Mouse (Mus musculus): Measurements from ENCODE around the gene Cd80. TPM values are rescaled to one million over a fixed set of nuclear protein-coding genes. Genes with fewer than 3 reads are reported as not detected.

The Cd80 gene
- polyA plus RNA-seq, 1 experiment from 2014 or later, result 0.62 TPM

- Histone ChIP-seq H3K4me2 (ENCODE audit: low read depth, low read length) (no peak overlapping the region), H3K9ac (ENCODE audit: low read length) (no peak overlapping the region), H3K27me3 (ENCODE audit: control insufficient read depth, insufficient read depth, low read length) (no peaks in the 10 kb centered on the region), H3K4me1 (ENCODE audit: control insufficient read depth, insufficient read depth, low read length) (no peaks in the 10 kb centered on the region), H3K27ac (ENCODE audit: low read length) (no peak overlapping the region), H3K9me3 (replicated peaks; ENCODE audit: control insufficient read depth, low read length) (no peaks in the 10 kb centered on the region), H3K4me3 (ENCODE audit: low read length) (no peak overlapping the region), H3K36me3 (ENCODE audit: control insufficient read depth, insufficient read depth) (peaks cover 22% of the 10 kb centered on the region)
- ATAC-seq (replicated peaks; ENCODE audit: extremely low read depth, insufficient read depth, low FRiP score), result no peak
- WGBS, result 89% methylated on average over 2 of the region's 2 CpGs
Measured at GRCm38 (mm10) chr16:38510846-38511245, 55.5 kb downstream of the Cd80 start.

GRCm38 (mm10) chr16:38519140-38519539 is 63.8 kb downstream of the Cd80 start:
- Histone ChIP-seq H3K27ac (ENCODE audit: low read length) (no peak overlapping the region), H3K9me3 (replicated peaks; ENCODE audit: control insufficient read depth, low read length) (no peaks in the 10 kb centered on the region), H3K4me1 (ENCODE audit: control insufficient read depth, insufficient read depth, low read length) (peaks cover 10% of the 10 kb centered on the region), H3K4me3 (ENCODE audit: low read length) (no peak overlapping the region), H3K4me2 (ENCODE audit: low read depth, low read length) (no peak overlapping the region), H3K27me3 (ENCODE audit: control insufficient read depth, insufficient read depth, low read length) (no peaks in the 10 kb centered on the region), H3K9ac (ENCODE audit: low read length) (no peak overlapping the region), H3K36me3 (ENCODE audit: control insufficient read depth, insufficient read depth) (peaks cover 16% of the 10 kb centered on the region; the same call in 1 of the 2 replicates)
- WGBS, result 97% methylated on average over 2 of the region's 2 CpGs
- ATAC-seq (replicated peaks; ENCODE audit: extremely low read depth, insufficient read depth, low FRiP score), result no peak

- ATAC-seq (replicated peaks; ENCODE audit: extremely low read depth, insufficient read depth, low FRiP score), result no peak
- H3K4me1 ChIP-seq (ENCODE audit: control insufficient read depth, insufficient read depth, low read length), result peaks cover 10% of the 10 kb centered on the region
Measured at GRCm38 (mm10) chr16:38521211-38521987, 66.0 kb downstream of the Cd80 start.

GRCm38 (mm10) chr16:38522129-38523084 is 67.0 kb downstream of the Cd80 start, which contains the start of gene Timmdc1:
Gene Timmdc1 (minus strand): TSS chr16:38522663.
- no peaks in the 10 kb centered on the region for H3K27me3 ChIP-seq (ENCODE audit: control insufficient read depth, insufficient read depth, low read length)
- H3K9me3 ChIP-seq (replicated peaks; ENCODE audit: control insufficient read depth, low read length), result no peaks in the 10 kb centered on the region
- ATAC-seq (replicated peaks; ENCODE audit: extremely low read depth, insufficient read depth, low FRiP score), result peak; percentile 99
- H3K27ac ChIP-seq (ENCODE audit: low read length), result peak within 1 kb of the TSS; percentile 98
- H3K4me1 ChIP-seq (ENCODE audit: control insufficient read depth, insufficient read depth, low read length), result peaks cover 10% of the 10 kb centered on the region
- peaks cover 19% of the 10 kb centered on the region for H3K36me3 ChIP-seq (ENCODE audit: control insufficient read depth, insufficient read depth)
- H3K4me3 ChIP-seq (ENCODE audit: low read length), result peak within 1 kb of the TSS; percentile 97
- peak within 1 kb of the TSS; percentile 93 for H3K9ac ChIP-seq (ENCODE audit: low read length)
- H3K4me2 ChIP-seq (ENCODE audit: low read depth, low read length), result peak within 1 kb of the TSS; percentile 74
- WGBS, result under 1% methylated on average over 73 of the region's 73 CpGs

More at GRCm38 (mm10) chr16:38521211-38521987, 66.0 kb downstream of the Cd80 start:
- Histone ChIP-seq H3K9me3 (replicated peaks; ENCODE audit: control insufficient read depth, low read length) (no peaks in the 10 kb centered on the region), H3K27ac (ENCODE audit: low read length) (no peak overlapping the region), H3K4me3 (ENCODE audit: low read length) (peak overlapping the region; percentile 97), H3K27me3 (ENCODE audit: control insufficient read depth, insufficient read depth, low read length) (no peaks in the 10 kb centered on the region), H3K4me2 (ENCODE audit: low read depth, low read length) (peak overlapping the region; percentile 74), H3K36me3 (ENCODE audit: control insufficient read depth, insufficient read depth) (peaks cover 22% of the 10 kb centered on the region), H3K9ac (ENCODE audit: low read length) (peak overlapping the region; percentile 93)
- WGBS, result 24% methylated on average over 8 of the region's 8 CpGs

GRCm38 (mm10) chr16:38526264-38526663 is 70.9 kb downstream of the Cd80 start:
- no peak overlapping the region for H3K9ac ChIP-seq (ENCODE audit: low read length)
- H3K9me3 ChIP-seq (replicated peaks; ENCODE audit: control insufficient read depth, low read length), result no peaks in the 10 kb centered on the region
- no peak overlapping the region for H3K4me3 ChIP-seq (ENCODE audit: low read length)
- no peaks in the 10 kb centered on the region for H3K27me3 ChIP-seq (ENCODE audit: control insufficient read depth, insufficient read depth, low read length)
- peaks cover 9% of the 10 kb centered on the region for H3K4me1 ChIP-seq (ENCODE audit: control insufficient read depth, insufficient read depth, low read length)
- peaks cover 28% of the 10 kb centered on the region for H3K36me3 ChIP-seq (ENCODE audit: control insufficient read depth, insufficient read depth)
- WGBS, result 65% methylated on average over 6 of the region's 6 CpGs
- no peak overlapping the region for H3K4me2 ChIP-seq (ENCODE audit: low read depth, low read length)
- no peak for ATAC-seq (replicated peaks; ENCODE audit: extremely low read depth, insufficient read depth, low FRiP score)
- no peak overlapping the region for H3K27ac ChIP-seq (ENCODE audit: low read length)

- Histone ChIP-seq H3K9ac (ENCODE audit: low read length) (no peak overlapping the region), H3K27ac (ENCODE audit: low read length) (no peak overlapping the region), H3K4me1 (ENCODE audit: control insufficient read depth, insufficient read depth, low read length) (peaks cover 2% of the 10 kb centered on the region; the same call in 1 of the 2 replicates), H3K4me2 (ENCODE audit: low read depth, low read length) (no peak overlapping the region), H3K36me3 (ENCODE audit: control insufficient read depth, insufficient read depth) (peaks cover 4% of the 10 kb centered on the region; the same call in 1 of the 2 replicates), H3K9me3 (replicated peaks; ENCODE audit: control insufficient read depth, low read length) (no peaks in the 10 kb centered on the region), H3K4me3 (ENCODE audit: low read length) (no peak overlapping the region), H3K27me3 (ENCODE audit: control insufficient read depth, insufficient read depth, low read length) (no peaks in the 10 kb centered on the region)
- 40% methylated on average over 8 of the region's 8 CpGs for WGBS
- ATAC-seq (replicated peaks; ENCODE audit: extremely low read depth, insufficient read depth, low FRiP score), result no peak; the same call in 1 of the 2 replicates
Measured at GRCm38 (mm10) chr16:38536544-38537146, 81.3 kb downstream of the Cd80 start.

GRCm38 (mm10) chr16:38538716-38539380 is 83.5 kb downstream of the Cd80 start:
- no peak for ATAC-seq (replicated peaks; ENCODE audit: extremely low read depth, insufficient read depth, low FRiP score)
- no peak overlapping the region for H3K9ac ChIP-seq (ENCODE audit: low read length)
- H3K9me3 ChIP-seq (replicated peaks; ENCODE audit: control insufficient read depth, low read length), result no peaks in the 10 kb centered on the region
- H3K27ac ChIP-seq (ENCODE audit: low read length), result no peak overlapping the region
- peaks cover 2% of the 10 kb centered on the region; the same call in 1 of the 2 replicates for H3K4me1 ChIP-seq (ENCODE audit: control insufficient read depth, insufficient read depth, low read length)
- H3K4me2 ChIP-seq (ENCODE audit: low read depth, low read length), result no peak overlapping the region
- H3K4me3 ChIP-seq (ENCODE audit: low read length), result no peak overlapping the region
- WGBS, result 88% methylated on average over 13 of the region's 13 CpGs
- H3K27me3 ChIP-seq (ENCODE audit: control insufficient read depth, insufficient read depth, low read length), result no peaks in the 10 kb centered on the region
- peaks cover 11% of the 10 kb centered on the region for H3K36me3 ChIP-seq (ENCODE audit: control insufficient read depth, insufficient read depth)

Measured in heart, embryonic 16.5 days (tissue).